Mouse (Mus musculus): Measurements from ENCODE around the gene Cd3d. TPM values are rescaled to one million over a fixed set of nuclear protein-coding genes. Genes with fewer than 3 reads are reported as not detected.
"Not testable (repeated sequence)": the region's sequence is repeated elsewhere in the genome, so short reads cannot be mapped to it uniquely, and the experiment has no call there.

Cd3d gene
- polyA plus RNA-seq, 1 experiment from 2014 or later, result 2.4 TPM

DNA sequence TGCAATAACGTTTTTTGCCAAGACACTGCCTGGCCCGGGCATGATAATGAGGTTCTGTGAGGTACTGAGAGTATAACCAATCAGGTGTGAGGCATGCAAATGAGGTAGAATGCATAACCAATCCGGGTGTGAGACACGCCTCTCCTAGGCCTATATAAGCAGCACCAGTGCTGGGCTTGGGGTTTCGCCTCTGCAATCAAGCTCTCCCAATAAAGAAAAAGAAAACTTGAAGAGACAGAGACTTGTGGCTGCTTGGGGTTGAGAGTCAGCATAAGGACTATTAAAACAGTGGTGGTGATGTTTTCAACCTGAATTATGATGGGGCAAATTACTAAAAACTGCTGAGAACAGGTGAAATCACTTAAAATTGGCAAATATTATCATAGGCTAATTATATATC lies 13.8 kb upstream of the Cd3d start:
- H3K36me3 ChIP-seq (ENCODE audit: control insufficient read depth, insufficient read depth, low read length); H3K9me3 ChIP-seq (ENCODE audit: control insufficient read depth, low read length); H3K4me3 ChIP-seq (ENCODE audit: low read length); H3K4me2 ChIP-seq (ENCODE audit: low read depth, low read length); H3K9ac ChIP-seq (ENCODE audit: low read length); ATAC-seq (ENCODE audit: low read depth); H3K27me3 ChIP-seq (ENCODE audit: control insufficient read depth, insufficient read depth, low read depth, low read length); H3K27ac ChIP-seq (ENCODE audit: low read length): not testable (repeated sequence)
- H3K4me1 ChIP-seq (replicated peaks; ENCODE audit: control insufficient read depth, insufficient read depth, low read length), result peaks cover 13% of the 10 kb centered on the region
- 77% methylated on average over 5 of the region's 5 CpGs for WGBS

DNA sequence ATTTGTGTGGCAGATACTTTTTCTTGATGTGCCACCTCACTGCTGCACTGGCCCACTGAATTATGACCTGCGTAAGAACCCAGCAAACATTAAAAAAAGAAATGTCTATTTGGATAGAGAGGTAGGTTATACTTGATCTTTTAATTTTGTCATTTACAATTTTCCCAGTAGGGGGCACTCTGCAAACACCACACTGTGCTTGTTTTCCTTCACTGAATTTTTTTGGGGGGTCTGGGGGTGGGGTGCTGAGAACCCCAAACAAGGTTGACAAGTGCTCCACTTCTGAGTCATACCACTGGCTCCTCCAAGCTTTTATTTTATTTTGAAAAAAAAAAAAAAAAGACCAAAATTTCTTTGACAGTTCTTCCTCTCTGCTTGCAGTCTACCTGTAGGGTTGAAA lies 12.1 kb upstream of the Cd3d start:
- Histone ChIP-seq H3K36me3 (ENCODE audit: control insufficient read depth, insufficient read depth, low read length) (no peaks in the 10 kb centered on the region), H3K9ac (ENCODE audit: low read length) (no peak overlapping the region), H3K27me3 (ENCODE audit: control insufficient read depth, insufficient read depth, low read depth, low read length) (no peaks in the 10 kb centered on the region), H3K27ac (ENCODE audit: low read length) (no peak overlapping the region), H3K4me2 (ENCODE audit: low read depth, low read length) (no peak overlapping the region), H3K4me1 (replicated peaks; ENCODE audit: control insufficient read depth, insufficient read depth, low read length) (peaks cover 9% of the 10 kb centered on the region), H3K4me3 (ENCODE audit: low read length) (no peak overlapping the region), H3K9me3 (ENCODE audit: control insufficient read depth, low read length) (no peaks in the 10 kb centered on the region)
- 50% methylated on average over 1 of the region's 1 CpGs for WGBS
- ATAC-seq (ENCODE audit: low read depth), result no peak

GRCm38 (mm10) chr9:44977813-44978212 lies 3.8 kb upstream of the Cd3d start:
- no peak overlapping the region for H3K4me2 ChIP-seq (ENCODE audit: low read depth, low read length)
- no peak overlapping the region for H3K4me3 ChIP-seq (ENCODE audit: low read length)
- no peak overlapping the region for H3K9ac ChIP-seq (ENCODE audit: low read length)
- ATAC-seq (ENCODE audit: low read depth), result no peak
- H3K36me3 ChIP-seq (ENCODE audit: control insufficient read depth, insufficient read depth, low read length), result no peaks in the 10 kb centered on the region
- no peak overlapping the region for H3K27ac ChIP-seq (ENCODE audit: low read length)
- no peaks in the 10 kb centered on the region for H3K27me3 ChIP-seq (ENCODE audit: control insufficient read depth, insufficient read depth, low read depth, low read length)
- H3K4me1 ChIP-seq (replicated peaks; ENCODE audit: control insufficient read depth, insufficient read depth, low read length), result no peaks in the 10 kb centered on the region
- WGBS, result 48% methylated on average over 6 of the region's 6 CpGs
- H3K9me3 ChIP-seq (ENCODE audit: control insufficient read depth, low read length), result no peaks in the 10 kb centered on the region

DNA sequence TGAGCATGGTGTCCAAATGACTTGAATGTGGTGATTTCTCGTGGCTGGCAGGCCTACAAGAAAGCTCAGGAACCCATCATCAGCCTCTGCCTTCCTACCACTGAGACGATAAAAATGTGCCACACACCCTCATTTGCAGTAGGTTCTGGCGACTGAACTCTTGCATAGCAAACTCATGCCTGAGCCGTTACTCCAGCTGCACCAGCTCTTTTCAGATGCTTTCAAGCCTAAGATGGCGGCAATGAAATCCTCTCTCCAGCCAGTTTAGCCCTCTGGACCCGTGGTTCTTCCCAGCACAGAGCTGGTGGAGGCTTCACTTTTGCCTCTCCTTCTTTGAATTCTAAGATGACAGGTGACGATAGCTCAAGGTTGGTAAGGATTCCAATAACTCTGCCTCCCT lies 1.8 kb upstream of the Cd3d start:
- Histone ChIP-seq H3K9ac (ENCODE audit: low read length) (no peak overlapping the region), H3K9me3 (ENCODE audit: control insufficient read depth, low read length) (no peaks in the 10 kb centered on the region)
- WGBS, result 71% methylated on average over 7 of the region's 7 CpGs

DNA sequence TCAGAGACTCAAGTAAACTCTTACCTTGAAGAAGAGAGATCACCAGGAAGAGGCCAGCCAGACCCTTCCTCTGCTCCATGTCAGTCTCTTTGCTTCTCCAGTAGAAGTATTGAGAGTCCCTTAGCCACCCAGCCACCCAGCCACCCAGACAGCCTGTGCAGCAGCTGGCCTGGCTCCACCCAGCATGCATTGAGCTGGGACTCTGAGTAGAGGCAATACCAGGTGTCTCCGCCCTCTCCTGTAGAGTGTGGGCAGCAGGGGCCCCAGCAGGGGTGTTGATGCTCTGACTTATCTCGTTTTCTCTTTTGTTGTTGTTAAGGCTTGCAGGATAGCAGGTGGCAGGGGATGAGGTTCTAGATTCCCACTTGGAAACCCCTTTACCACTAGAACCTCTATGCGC lies 1.3 kb upstream of the Cd3d start, which contains the start of gene Cd3g:
Gene Cd3g, minus strand, starts transcription at position 190 of the 400 bp plus-strand sequence.
- no peaks in the 10 kb centered on the region for H3K27me3 ChIP-seq (ENCODE audit: control insufficient read depth, insufficient read depth, low read depth, low read length)
- H3K9me3 ChIP-seq (ENCODE audit: control insufficient read depth, low read length), result no peaks in the 10 kb centered on the region
- H3K9ac ChIP-seq (ENCODE audit: low read length), result no peak within 1 kb of the TSS
- no peaks in the 10 kb centered on the region for H3K36me3 ChIP-seq (ENCODE audit: control insufficient read depth, insufficient read depth, low read length)
- no peak within 1 kb of the TSS for H3K4me3 ChIP-seq (ENCODE audit: low read length)
- H3K4me1 ChIP-seq (replicated peaks; ENCODE audit: control insufficient read depth, insufficient read depth, low read length), result no peaks in the 10 kb centered on the region
- no peak within 1 kb of the TSS for H3K4me2 ChIP-seq (ENCODE audit: low read depth, low read length)
- WGBS, result 67% methylated on average over 3 of the region's 3 CpGs
- no peak within 1 kb of the TSS for H3K27ac ChIP-seq (ENCODE audit: low read length)
- ATAC-seq (ENCODE audit: low read depth), result no peak

More for the DNA sequence above, 1.8 kb upstream of the Cd3d start:
- H3K36me3 ChIP-seq (ENCODE audit: control insufficient read depth, insufficient read depth, low read length), result no peaks in the 10 kb centered on the region
- no peaks in the 10 kb centered on the region for H3K27me3 ChIP-seq (ENCODE audit: control insufficient read depth, insufficient read depth, low read depth, low read length)
- no peak overlapping the region for H3K4me3 ChIP-seq (ENCODE audit: low read length)
- ATAC-seq (ENCODE audit: low read depth), result no peak
- H3K27ac ChIP-seq (ENCODE audit: low read length), result no peak overlapping the region
- H3K4me2 ChIP-seq (ENCODE audit: low read depth, low read length), result no peak overlapping the region
- no peaks in the 10 kb centered on the region for H3K4me1 ChIP-seq (replicated peaks; ENCODE audit: control insufficient read depth, insufficient read depth, low read length)

GRCm38 (mm10) chr9:44981104-44981503 lies 482 bp upstream of the Cd3d start:
- WGBS, result 88% methylated on average over 2 of the region's 2 CpGs
- Histone ChIP-seq H3K27me3 (ENCODE audit: control insufficient read depth, insufficient read depth, low read depth, low read length) (no peaks in the 10 kb centered on the region), H3K9me3 (ENCODE audit: control insufficient read depth, low read length) (no peaks in the 10 kb centered on the region), H3K36me3 (ENCODE audit: control insufficient read depth, insufficient read depth, low read length) (no peaks in the 10 kb centered on the region), H3K4me3 (ENCODE audit: low read length) (no peak overlapping the region), H3K27ac (ENCODE audit: low read length) (no peak overlapping the region), H3K4me1 (replicated peaks; ENCODE audit: control insufficient read depth, insufficient read depth, low read length) (no peaks in the 10 kb centered on the region), H3K4me2 (ENCODE audit: low read depth, low read length) (no peak overlapping the region), H3K9ac (ENCODE audit: low read length) (no peak overlapping the region)
- no peak for ATAC-seq (ENCODE audit: low read depth)

DNA sequence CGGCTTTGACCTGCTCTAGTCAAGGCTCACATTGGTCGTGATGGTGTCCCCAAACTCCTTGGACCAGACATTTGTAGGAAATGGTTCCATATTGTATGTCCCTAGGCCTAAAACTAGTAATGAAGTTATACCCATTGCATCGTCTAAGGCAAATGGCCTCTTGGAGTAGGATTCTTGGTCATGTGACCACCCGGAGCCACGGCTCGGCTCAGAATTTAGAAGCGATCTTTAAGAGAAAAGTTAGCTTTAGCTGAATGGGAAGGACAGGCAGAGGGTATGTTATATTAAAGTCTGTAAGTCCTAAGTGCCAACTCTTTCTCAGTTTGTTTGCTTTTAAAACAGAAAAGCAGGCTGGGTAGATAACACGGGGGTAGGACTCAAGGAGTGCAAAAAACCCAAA lies 495 bp downstream of the Cd3d start:
- no peak overlapping the region for H3K4me3 ChIP-seq (ENCODE audit: low read length)
- H3K36me3 ChIP-seq (ENCODE audit: control insufficient read depth, insufficient read depth, low read length), result no peaks in the 10 kb centered on the region
- 80% methylated on average over 8 of the region's 8 CpGs for WGBS
- no peaks in the 10 kb centered on the region for H3K27me3 ChIP-seq (ENCODE audit: control insufficient read depth, insufficient read depth, low read depth, low read length)
- ATAC-seq (ENCODE audit: low read depth), result no peak
- no peak overlapping the region for H3K4me2 ChIP-seq (ENCODE audit: low read depth, low read length)
- H3K4me1 ChIP-seq (replicated peaks; ENCODE audit: control insufficient read depth, insufficient read depth, low read length), result no peaks in the 10 kb centered on the region
- H3K27ac ChIP-seq (ENCODE audit: low read length), result no peak overlapping the region
- no peak overlapping the region for H3K9ac ChIP-seq (ENCODE audit: low read length)
- no peaks in the 10 kb centered on the region for H3K9me3 ChIP-seq (ENCODE audit: control insufficient read depth, low read length)

- Histone ChIP-seq H3K9me3 (ENCODE audit: control insufficient read depth, low read length) (no peaks in the 10 kb centered on the region), H3K4me3 (ENCODE audit: low read length) (no peak overlapping the region), H3K36me3 (ENCODE audit: control insufficient read depth, insufficient read depth, low read length) (no peaks in the 10 kb centered on the region), H3K4me2 (ENCODE audit: low read depth, low read length) (no peak overlapping the region), H3K4me1 (replicated peaks; ENCODE audit: control insufficient read depth, insufficient read depth, low read length) (no peaks in the 10 kb centered on the region), H3K27ac (ENCODE audit: low read length) (no peak overlapping the region), H3K9ac (ENCODE audit: low read length) (no peak overlapping the region), H3K27me3 (ENCODE audit: control insufficient read depth, insufficient read depth, low read depth, low read length) (no peaks in the 10 kb centered on the region)
- ATAC-seq (ENCODE audit: low read depth), result no peak
- WGBS, result 71% methylated on average over 3 of the region's 3 CpGs
Observed at GRCm38 (mm10) chr9:44982531-44982930, 945 bp downstream of the Cd3d start.

GRCm38 (mm10) chr9:44983001-44983400 lies 1.4 kb downstream of the Cd3d start:
- no peaks in the 10 kb centered on the region for H3K27me3 ChIP-seq (ENCODE audit: control insufficient read depth, insufficient read depth, low read depth, low read length)
- no peaks in the 10 kb centered on the region for H3K9me3 ChIP-seq (ENCODE audit: control insufficient read depth, low read length)
- WGBS, result 65% methylated on average over 2 of the region's 2 CpGs
- H3K4me3 ChIP-seq (ENCODE audit: low read length), result no peak overlapping the region
- H3K4me1 ChIP-seq (replicated peaks; ENCODE audit: control insufficient read depth, insufficient read depth, low read length), result no peaks in the 10 kb centered on the region
- no peaks in the 10 kb centered on the region for H3K36me3 ChIP-seq (ENCODE audit: control insufficient read depth, insufficient read depth, low read length)
- H3K4me2 ChIP-seq (ENCODE audit: low read depth, low read length), result no peak overlapping the region
- ATAC-seq (ENCODE audit: low read depth), result no peak
- H3K27ac ChIP-seq (ENCODE audit: low read length), result no peak overlapping the region
- no peak overlapping the region for H3K9ac ChIP-seq (ENCODE audit: low read length)

- Histone ChIP-seq H3K27me3 (ENCODE audit: control insufficient read depth, insufficient read depth, low read depth, low read length) (no peaks in the 10 kb centered on the region), H3K9me3 (ENCODE audit: control insufficient read depth, low read length) (no peaks in the 10 kb centered on the region), H3K36me3 (ENCODE audit: control insufficient read depth, insufficient read depth, low read length) (no peaks in the 10 kb centered on the region), H3K27ac (ENCODE audit: low read length) (no peak overlapping the region), H3K4me3 (ENCODE audit: low read length) (no peak overlapping the region), H3K9ac (ENCODE audit: low read length) (no peak overlapping the region), H3K4me1 (replicated peaks; ENCODE audit: control insufficient read depth, insufficient read depth, low read length) (no peaks in the 10 kb centered on the region), H3K4me2 (ENCODE audit: low read depth, low read length) (no peak overlapping the region)
- no peak for ATAC-seq (ENCODE audit: low read depth)
- WGBS, result 73% methylated on average over 3 of the region's 3 CpGs
Observed at GRCm38 (mm10) chr9:44985721-44986161, 4.2 kb downstream of the Cd3d start.
